Mouse (Mus musculus) heart, postnatal 25 days (tissue): ENCODE measurements at regions not wholly inside any gene's neighbourhood (a gene's known extent, or its start where the extent isn't known, plus 50 kb on each side); places are given as distances from the start of the nearest gene placed in this dataset.

ENCODE experiments used
- DNase-seq: peaks from one replicate; pipeline ENCODE4 v3.0.0; 2022; ENCODE audit warnings: low spot score
- intact Hi-C: fragments of 180-260 bp; cut with DNase I; formaldehyde crosslinking; loops from one replicate; pipeline ENCODE4 v1.15.1; 2025

DNA sequence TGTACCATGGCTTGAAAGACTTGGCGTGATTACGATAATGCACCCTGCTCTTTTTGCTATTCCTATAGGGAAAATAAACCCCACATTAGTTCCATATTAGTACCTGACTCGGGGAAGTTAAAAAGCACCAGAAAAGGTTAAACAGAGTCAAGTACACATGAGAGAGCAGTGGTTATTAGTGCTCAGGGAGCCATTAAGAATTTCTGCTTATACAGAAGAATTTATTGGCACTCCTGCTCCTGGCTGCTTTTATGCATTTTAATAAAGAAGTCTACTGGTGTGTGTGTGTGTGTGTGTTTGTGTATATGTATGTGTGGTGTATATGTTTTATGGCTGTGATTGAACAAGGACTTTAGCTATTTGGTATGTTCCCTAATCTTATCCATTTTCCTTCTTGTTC is 111.5 kb upstream of the Psmd7 start:
- DNase-seq: no peak
- intact Hi-C loops: no loop called here

GRCm38 (mm10) chr8:107715901-107716300 is 127.6 kb upstream of the Psmd7 start:
- DNase-seq: no peak
- intact Hi-C loops: no loop called here

GRCm38 (mm10) chr8:107717856-107718255 is 129.6 kb upstream of the Psmd7 start:
- intact Hi-C loops: no loop called here

GRCm38 (mm10) chr8:107719656-107720055 is 131.4 kb upstream of the Psmd7 start:
- intact Hi-C loops: no loop called here
- DNase-seq: no peak

More at GRCm38 (mm10) chr8:107717856-107718255, 129.6 kb upstream of the Psmd7 start:
- no peak for DNase-seq

GRCm38 (mm10) chr8:107726716-107727115 is 138.5 kb upstream of the Psmd7 start:
- no peak for DNase-seq
- intact Hi-C loops: no loop called here

DNA sequence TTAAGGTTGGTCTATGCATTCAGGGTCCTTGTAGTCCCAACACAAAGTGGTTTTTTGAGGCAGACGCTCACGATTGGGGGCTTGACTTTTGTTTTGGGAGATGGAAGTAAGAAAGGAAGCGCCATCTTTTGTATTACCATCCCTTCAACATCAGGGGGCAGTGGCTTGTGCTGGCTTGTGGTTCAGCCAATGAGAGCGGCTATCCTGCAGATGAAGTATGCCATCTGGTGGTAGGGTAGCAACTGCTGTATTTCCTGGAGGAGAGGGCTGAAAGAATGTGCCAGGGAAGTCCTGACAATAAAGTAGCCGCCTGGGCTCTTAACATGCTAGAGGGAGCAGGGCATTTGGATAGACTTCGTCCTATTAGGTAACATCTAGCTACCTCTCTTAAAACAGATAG is 139.0 kb upstream of the Psmd7 start:
- intact Hi-C loops: no loop called here
- DNase-seq: no peak

- intact Hi-C loops: no loop called here
- DNase-seq: no peak
Measured at GRCm38 (mm10) chr8:107739091-107739490, 150.8 kb upstream of the Psmd7 start.

DNA sequence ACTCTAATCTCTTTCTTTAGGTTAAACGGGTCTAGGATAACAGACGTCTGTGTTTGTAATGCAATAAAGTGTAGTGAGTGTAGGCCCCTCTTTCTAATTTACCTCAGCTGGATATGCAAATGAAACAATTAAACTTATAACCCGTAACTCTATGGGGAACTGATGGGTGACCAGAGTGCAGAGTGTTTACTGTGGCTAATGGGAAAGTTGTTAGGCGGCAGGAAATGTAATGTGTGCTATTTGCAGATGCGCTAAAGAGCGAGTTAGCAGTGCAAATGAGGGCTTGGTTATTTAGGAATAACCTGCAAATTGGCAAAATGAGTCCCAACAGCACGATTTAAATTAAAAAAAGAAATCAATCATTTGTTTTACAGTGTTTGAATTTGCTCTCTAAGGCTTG is 168.8 kb upstream of the Psmd7 start:
- DNase-seq: no peak
- intact Hi-C loops: no loop called here

GRCm38 (mm10) chr8:107758637-107759036 is 170.4 kb upstream of the Psmd7 start:
- no peak for DNase-seq
- intact Hi-C loops: no loop called here

DNA sequence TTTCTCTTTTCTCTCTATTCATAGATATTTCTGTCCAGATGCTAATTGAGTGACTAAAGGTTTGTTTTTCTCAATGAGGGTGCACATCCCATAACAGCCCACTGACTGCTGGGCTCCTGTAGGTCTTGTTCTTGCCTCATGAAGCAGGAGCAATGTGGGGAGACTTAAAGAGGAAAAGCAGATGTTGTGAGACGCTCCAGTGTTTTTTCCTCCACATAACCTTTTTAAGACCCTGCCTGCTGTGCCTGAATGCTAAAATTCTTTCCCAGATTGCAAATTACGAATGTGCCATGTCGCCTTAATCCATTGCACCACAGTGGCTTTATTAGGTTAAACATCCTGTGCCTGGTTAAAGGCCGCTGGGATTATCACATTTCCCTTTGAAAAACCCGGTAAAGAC is 165.5 kb upstream of the Zfhx3 start:
- intact Hi-C loops: no loop called here

GRCm38 (mm10) chr8:107785771-107786170 is 156.7 kb upstream of the Zfhx3 start:
- DNase-seq: no peak
- intact Hi-C loops: no loop called here

More for the DNA sequence above, 165.5 kb upstream of the Zfhx3 start:
- DNase-seq: no peak

- intact Hi-C loops: no loop called here
- no peak for DNase-seq
Measured at GRCm38 (mm10) chr8:107792286-107792685, 150.2 kb upstream of the Zfhx3 start.

GRCm38 (mm10) chr8:107814931-107815330 is 127.5 kb upstream of the Zfhx3 start:
- intact Hi-C loops: loop anchor here (5.0 to 10.0 kb wide), 3 partner anchors 1370 to 1722 kb away; no protein-coding TSS in a partner anchor
- DNase-seq: no peak

DNA sequence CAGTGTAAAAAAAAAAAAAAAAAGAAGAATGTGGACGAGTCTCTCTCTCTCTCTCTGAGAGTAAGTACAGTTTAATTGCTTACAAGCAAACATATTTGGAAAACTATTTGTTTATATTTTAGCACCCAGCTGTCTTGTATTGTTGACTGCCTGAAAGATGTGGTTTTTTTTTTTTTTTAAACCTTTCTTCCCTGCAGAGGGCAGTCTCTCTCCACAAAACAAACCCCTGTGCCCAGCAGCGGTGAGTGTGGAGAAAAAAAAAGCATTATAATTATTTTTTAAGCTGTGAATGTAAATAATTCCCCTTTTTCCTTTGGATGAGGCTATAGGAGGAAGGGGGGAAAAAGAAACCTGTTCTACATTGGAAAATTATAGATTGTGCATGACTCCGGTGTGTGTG is 126.7 kb upstream of the Zfhx3 start:
- DNase-seq: no peak
- intact Hi-C loops: loop anchor here (5.0 to 10.0 kb wide), 2 partner anchors 1369 to 1602 kb away; no protein-coding TSS in a partner anchor

- DNase-seq: no peak
- intact Hi-C loops: loop anchor here (5.0 to 10.0 kb wide), 2 partner anchors 1367 to 1600 kb away; no protein-coding TSS in a partner anchor
Measured at GRCm38 (mm10) chr8:107817796-107818195, 124.6 kb upstream of the Zfhx3 start.

- intact Hi-C loops: no loop called here
- no peak for DNase-seq
Measured at GRCm38 (mm10) chr8:107820174-107820760, 122.2 kb upstream of the Zfhx3 start.

DNA sequence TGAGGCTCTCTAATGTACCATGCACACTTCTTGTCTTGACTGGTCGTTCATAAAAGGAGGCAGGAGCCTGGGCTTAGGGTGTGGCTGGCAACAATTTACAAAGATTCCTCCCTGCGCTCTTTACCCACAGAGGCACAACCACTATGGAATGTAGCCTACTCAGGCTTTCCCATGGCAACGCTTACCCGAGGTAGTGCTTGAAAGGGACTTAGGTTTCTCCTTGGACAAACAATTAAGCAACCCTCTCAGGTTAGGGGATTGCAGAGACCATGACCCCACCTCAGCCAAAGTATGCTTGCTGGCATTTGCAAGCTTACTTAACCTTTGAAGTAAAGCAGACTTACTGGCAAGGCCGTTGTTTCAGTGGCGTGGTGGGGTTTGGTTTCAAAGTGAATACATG is 120.9 kb upstream of the Zfhx3 start:
- intact Hi-C loops: no loop called here
- no peak for DNase-seq

GRCm38 (mm10) chr8:107824096-107824495 is 118.3 kb upstream of the Zfhx3 start:
- DNase-seq: no peak
- intact Hi-C loops: no loop called here

GRCm38 (mm10) chr8:107824640-107825039 is 117.8 kb upstream of the Zfhx3 start:
- intact Hi-C loops: no loop called here
- DNase-seq: no peak

DNA sequence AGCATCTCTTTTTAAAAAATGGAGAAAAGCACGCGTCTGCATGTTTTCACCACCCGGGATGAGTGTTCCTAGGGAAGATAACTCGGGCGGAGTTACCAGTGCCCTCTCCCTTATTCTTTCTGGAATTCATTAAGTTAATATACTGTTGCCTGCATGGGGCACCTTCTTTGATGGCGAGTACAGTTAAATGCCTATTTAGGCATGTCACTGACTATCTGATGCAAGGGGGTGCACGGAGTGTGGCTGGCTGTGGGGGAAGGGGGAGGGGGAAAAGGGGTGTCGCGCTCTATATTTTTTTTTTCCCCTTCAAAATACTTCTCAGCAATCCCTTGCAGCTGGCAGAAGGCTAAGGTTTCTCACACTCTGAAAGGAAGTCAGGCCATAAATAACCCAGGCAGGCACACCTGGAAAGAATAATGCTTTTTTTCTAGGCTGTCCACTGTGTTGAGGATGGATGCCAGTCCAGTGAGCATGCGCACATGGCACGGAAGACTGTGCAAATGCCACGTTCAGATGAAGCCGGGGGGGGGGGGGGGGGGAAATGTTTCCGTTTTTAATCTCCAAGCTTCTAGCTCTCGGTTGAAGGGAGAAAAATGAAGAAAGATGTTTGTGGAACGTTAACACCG is 114.8 kb upstream of the Zfhx3 start:
- no peak for DNase-seq
- intact Hi-C loops: no loop called here

DNA sequence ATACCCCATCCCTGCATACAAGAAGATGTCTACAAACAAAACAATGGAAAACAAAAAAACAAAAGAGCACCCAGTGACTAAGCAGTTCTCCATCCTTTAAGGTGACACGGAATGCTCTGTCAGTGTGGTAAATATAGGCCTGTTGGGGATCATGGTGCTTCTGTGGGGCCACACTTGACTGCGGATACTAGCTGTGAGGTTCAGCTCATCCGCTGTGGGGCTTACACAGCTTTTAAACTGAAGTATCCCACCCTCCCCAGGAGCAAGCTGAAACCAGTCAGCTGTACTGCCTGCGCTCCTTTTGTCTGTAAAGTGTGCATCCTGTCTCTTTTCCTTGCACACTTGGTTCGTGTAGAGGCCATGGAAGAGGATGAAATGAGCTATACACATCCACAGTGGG is 113.9 kb upstream of the Zfhx3 start:
- DNase-seq: no peak
- intact Hi-C loops: no loop called here

DNA sequence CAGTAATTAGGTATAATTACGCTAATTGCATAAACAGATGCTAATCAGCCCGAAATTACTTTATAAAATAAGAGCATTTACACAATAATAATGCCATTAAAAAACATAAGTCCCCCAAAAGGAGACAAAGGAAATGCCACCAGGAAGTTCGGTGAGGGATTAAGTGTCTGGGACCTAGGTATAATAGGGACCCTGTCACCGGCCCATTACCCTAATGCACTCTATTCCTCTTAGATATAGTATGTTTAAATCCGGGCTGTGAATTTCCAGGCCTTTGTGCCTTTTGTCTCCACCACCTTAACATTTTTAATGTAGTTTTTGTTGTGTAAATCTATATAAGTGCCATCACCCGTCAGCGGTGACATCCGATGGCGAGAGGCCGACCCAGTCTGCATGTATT is 109.0 kb upstream of the Zfhx3 start:
- intact Hi-C loops: no loop called here
- DNase-seq: no peak
